Mouse (Mus musculus) hindbrain, embryonic 14.5 days (tissue): ENCODE measurements around the gene Gm9758. TPM values are rescaled to one million over a fixed set of nuclear protein-coding genes. Genes with fewer than 3 reads are reported as not detected.
A peak's percentile ranks its signal among the peaks of the same experiment; 100 is the strongest.
"Not testable (repeated sequence)": the region's sequence is repeated elsewhere in the genome, so short reads cannot be mapped to it uniquely, and the experiment has no call there.

Experiments used
- ATAC-seq: fragments of 200-750 bp; cut with Nextera tagmentation; 2 replicates; pipeline ENCODE4 v1.8.0; 2017; ENCODE audit warnings: moderate number of reproducible peaks, mild to moderate bottlenecking, moderate TSS enrichment, moderate library complexity; ENCODE audit not compliant: low FRiP score
- DNase-seq: peaks from one replicate; pipeline ENCODE4 v3.0.0-alpha.2; 2015; ENCODE audit warnings: low spot score
- H3K27ac ChIP-seq: fragments of 300-500 bp; sonication (generic); 2 replicates; pipeline ENCODE4 v1.5.1; 2014; ENCODE audit warnings: mild to moderate bottlenecking, moderate library complexity
- H3K27me3 ChIP-seq: fragments of 300-500 bp; sonication (generic); 2 replicates; pipeline ENCODE4 v1.6.1; 2014; ENCODE audit warnings: mild to moderate bottlenecking, low read length, mixed read lengths; ENCODE audit not compliant: control insufficient read depth, insufficient read depth
- H3K36me3 ChIP-seq: fragments of 300-500 bp; sonication (generic); replicated peaks from 2 replicates; pipeline ENCODE4 v1.6.1; 2014; ENCODE audit not compliant: control insufficient read depth, insufficient read depth
- H3K4me1 ChIP-seq: fragments of 300-500 bp; sonication (generic); replicated peaks from 2 replicates; pipeline ENCODE4 v1.6.1; 2014; ENCODE audit warnings: antibody characterized with exemption, low read length, mixed read lengths; ENCODE audit not compliant: control insufficient read depth, insufficient read depth
- H3K4me2 ChIP-seq: fragments of 300-500 bp; sonication (generic); replicated peaks from 2 replicates; pipeline ENCODE4 v1.6.1; 2014; ENCODE audit warnings: mild to moderate bottlenecking, moderate library complexity
- H3K4me3 ChIP-seq: fragments of 300-500 bp; sonication (generic); replicated peaks from 2 replicates; pipeline ENCODE4 v1.5.1; 2014; ENCODE audit warnings: mild to moderate bottlenecking, low read length
- H3K9ac ChIP-seq: fragments of 300-500 bp; sonication (generic); 2 replicates; pipeline ENCODE4 v1.6.1; 2014
- H3K9me3 ChIP-seq: fragments of 300-500 bp; sonication (generic); 2 replicates; pipeline ENCODE4 v1.6.1; 2016; ENCODE audit warnings: low read length; ENCODE audit not compliant: control insufficient read depth
- WGBS: fragments of 180-500 bp; shearing (Covaris S2); extraction: QIAGEN DNeasy Blood & Tissue Kit; methylation state at CpG from one replicate; pipeline ENCODE4 v1.1.7; 2014; 5-methylcytosine and 5-hydroxymethylcytosine counted together
- polyA plus RNA-seq: library from polyadenylated mRNA; unstranded; fragments of >200 nt; fragmentation: Nextera tagmentation; extraction: Ambion mirVana; gene quantifications from 2 replicates; pipeline ENCODE4 v1.2.1, GENCODE M21; 2014

Gm9758 gene
- polyA plus RNA-seq: not detected in 2 replicates

GRCm38 (mm10) chr5:14914799-14915198 is at the start of gene Gm9758:
Gm9758 (minus strand) TSS chr5:14914899.
- not testable (repeated sequence) for H3K4me3 ChIP-seq, H3K36me3 ChIP-seq, H3K27me3 ChIP-seq, H3K4me1 ChIP-seq, ATAC-seq, DNase-seq, H3K27ac ChIP-seq, H3K4me2 ChIP-seq, H3K9me3 ChIP-seq, H3K9ac ChIP-seq
- 76% methylated on average over 1 of the region's 1 CpGs for WGBS

- H3K27ac ChIP-seq, H3K4me3 ChIP-seq, H3K36me3 ChIP-seq, ATAC-seq, H3K4me1 ChIP-seq, H3K4me2 ChIP-seq, H3K27me3 ChIP-seq, H3K9ac ChIP-seq, DNase-seq: not testable (repeated sequence)
- WGBS: 84% methylated on average over 13 of the region's 13 CpGs
- H3K9me3 ChIP-seq: peaks cover 25% of the 10 kb centered on the region
Measured at GRCm38 (mm10) chr5:14963821-14964220, 49.1 kb upstream of the Gm9758 start.

- H3K4me1 ChIP-seq, H3K27me3 ChIP-seq, DNase-seq, H3K9ac ChIP-seq, H3K27ac ChIP-seq, H3K36me3 ChIP-seq, H3K4me3 ChIP-seq, H3K4me2 ChIP-seq: not testable (repeated sequence)
- 80% methylated on average over 4 of the region's 4 CpGs for WGBS
- H3K9me3 ChIP-seq: peaks cover 29% of the 10 kb centered on the region
- 0 out of 2 replicates have a peak, but pooled peaks have one; percentile 77 for ATAC-seq
Measured at GRCm38 (mm10) chr5:14961502-14961901, 46.8 kb upstream of the Gm9758 start.

- H3K9me3 ChIP-seq: peaks cover 44% of the 10 kb centered on the region
- not testable (repeated sequence) for H3K4me2 ChIP-seq, H3K4me3 ChIP-seq, H3K9ac ChIP-seq, H3K27ac ChIP-seq, H3K27me3 ChIP-seq, DNase-seq, H3K4me1 ChIP-seq, H3K36me3 ChIP-seq
- peak; percentile 64 for ATAC-seq
- 100% methylated on average over 1 of the region's 1 CpGs for WGBS
Measured at GRCm38 (mm10) chr5:14955928-14956706, 41.4 kb upstream of the Gm9758 start.

- not testable (repeated sequence) for H3K4me1 ChIP-seq, H3K9ac ChIP-seq, H3K27ac ChIP-seq, H3K36me3 ChIP-seq, H3K4me3 ChIP-seq, H3K27me3 ChIP-seq, H3K4me2 ChIP-seq, DNase-seq, ATAC-seq
- H3K9me3 ChIP-seq: peaks cover 43% of the 10 kb centered on the region
Measured at GRCm38 (mm10) chr5:14953587-14953986, 38.9 kb upstream of the Gm9758 start.

- H3K27ac ChIP-seq, ATAC-seq, DNase-seq, H3K4me2 ChIP-seq, H3K9ac ChIP-seq, H3K27me3 ChIP-seq, H3K4me1 ChIP-seq, H3K36me3 ChIP-seq, H3K4me3 ChIP-seq: not testable (repeated sequence)
- H3K9me3 ChIP-seq: peaks cover 45% of the 10 kb centered on the region
- 71% methylated on average over 3 of the region's 3 CpGs for WGBS
Measured at GRCm38 (mm10) chr5:14952749-14953148, 38.0 kb upstream of the Gm9758 start.

- not testable (repeated sequence) for H3K4me1 ChIP-seq, DNase-seq, H3K27me3 ChIP-seq, H3K4me3 ChIP-seq, H3K36me3 ChIP-seq, H3K4me2 ChIP-seq, H3K9ac ChIP-seq, H3K27ac ChIP-seq
- peaks cover 46% of the 10 kb centered on the region for H3K9me3 ChIP-seq
- ATAC-seq: peak; percentile 64; the same call in 1 of the 2 replicates
- WGBS: 70% methylated on average over 7 of the region's 7 CpGs
Measured at GRCm38 (mm10) chr5:14951822-14952221, 37.1 kb upstream of the Gm9758 start.

GRCm38 (mm10) chr5:14947482-14948198 is 32.9 kb upstream of the Gm9758 start:
- not testable (repeated sequence) for H3K27ac ChIP-seq, H3K4me1 ChIP-seq, ATAC-seq, H3K9ac ChIP-seq, H3K27me3 ChIP-seq, DNase-seq, H3K4me3 ChIP-seq, H3K36me3 ChIP-seq, H3K4me2 ChIP-seq
- H3K9me3 ChIP-seq: peaks cover 18% of the 10 kb centered on the region
- WGBS: 64% methylated on average over 4 of the region's 4 CpGs

GRCm38 (mm10) chr5:14945524-14945923 is 30.8 kb upstream of the Gm9758 start:
- not testable (repeated sequence) for H3K4me3 ChIP-seq, H3K9me3 ChIP-seq, H3K27me3 ChIP-seq, H3K9ac ChIP-seq, H3K27ac ChIP-seq, DNase-seq, H3K4me2 ChIP-seq, ATAC-seq, H3K4me1 ChIP-seq, H3K36me3 ChIP-seq
- WGBS: 70% methylated on average over 4 of the region's 4 CpGs
